Mouse (Mus musculus): ENCODE measurements around the gene Muc1. TPM values are rescaled to one million over a fixed set of nuclear protein-coding genes. Genes with fewer than 3 reads are reported as not detected.
"Not testable (repeated sequence)": the region's sequence is repeated elsewhere in the genome, so short reads cannot be mapped to it uniquely, and the experiment has no call there.

Gene Muc1
- total RNA-seq, 2 experiments from 2014 or later = 1.2 to 1.3 TPM

- no peak for DNase-seq (ENCODE audit: low spot score in 2 of 2)
Observed at GRCm38 (mm10) chr3:89209731-89210130, 19.1 kb upstream of the Muc1 start.

- DNase-seq (ENCODE audit: low spot score in 2 of 2) = no peak
Observed at GRCm38 (mm10) chr3:89210162-89210561, 18.7 kb upstream of the Muc1 start.

GRCm38 (mm10) chr3:89210731-89211130 is 18.1 kb upstream of the Muc1 start:
- DNase-seq (ENCODE audit: low spot score in 2 of 2) = no peak

GRCm38 (mm10) chr3:89213803-89214530 is 14.9 kb upstream of the Muc1 start:
- peak; percentile 91 to 93 for DNase-seq (ENCODE audit: low spot score in 2 of 2)

GRCm38 (mm10) chr3:89214681-89215411 is 14.0 kb upstream of the Muc1 start, which contains the start of gene Thbs3:
Gene Thbs3, plus strand, starts transcription at chr3:89215180.
- no peak for DNase-seq (ENCODE audit: low spot score in 2 of 2)

- peak; percentile 86 to 90 for DNase-seq (ENCODE audit: low spot score in 2 of 2)
Observed at GRCm38 (mm10) chr3:89215853-89216252, 13.0 kb upstream of the Muc1 start.

- not testable (repeated sequence) for DNase-seq (ENCODE audit: low spot score in 2 of 2)
Observed at GRCm38 (mm10) chr3:89216407-89216806, 12.4 kb upstream of the Muc1 start.

GRCm38 (mm10) chr3:89218271-89218670 is 10.6 kb upstream of the Muc1 start:
- DNase-seq (ENCODE audit: low spot score in 2 of 2) = no peak

GRCm38 (mm10) chr3:89219546-89219945 is 9.3 kb upstream of the Muc1 start:
- DNase-seq (ENCODE audit: low spot score in 2 of 2) = no peak

GRCm38 (mm10) chr3:89221167-89221566 is 7.7 kb upstream of the Muc1 start:
- DNase-seq (ENCODE audit: low spot score in 2 of 2) = no peak

GRCm38 (mm10) chr3:89224796-89225195 is 4.1 kb upstream of the Muc1 start:
- no peak for DNase-seq (ENCODE audit: low spot score in 2 of 2)

- no peak for DNase-seq (ENCODE audit: low spot score in 2 of 2)
Observed at GRCm38 (mm10) chr3:89225321-89225815, 3.5 kb upstream of the Muc1 start.

- no peak for DNase-seq (ENCODE audit: low spot score in 2 of 2)
Observed at GRCm38 (mm10) chr3:89225918-89226317, 2.9 kb upstream of the Muc1 start.

GRCm38 (mm10) chr3:89226361-89226760 is 2.5 kb upstream of the Muc1 start:
- DNase-seq (ENCODE audit: low spot score in 2 of 2) = no peak

GRCm38 (mm10) chr3:89226900-89227299 is 2.0 kb upstream of the Muc1 start, which contains the start of gene Mtx1:
Gene Mtx1, minus strand, starts transcription at chr3:89227088.
- no peak for DNase-seq (ENCODE audit: low spot score in 2 of 2)

- DNase-seq (ENCODE audit: low spot score in 2 of 2) = peak; percentile 90 to 96
Observed at GRCm38 (mm10) chr3:89227307-89228179, 1.3 kb upstream of the Muc1 start.

GRCm38 (mm10) chr3:89228180-89228549 is 692 bp upstream of the Muc1 start:
- peak; percentile 83 to 87 for DNase-seq (ENCODE audit: low spot score in 2 of 2)

- DNase-seq (ENCODE audit: low spot score in 2 of 2) = no peak
Observed at GRCm38 (mm10) chr3:89229276-89229675, 419 bp downstream of the Muc1 start.

- no peak for DNase-seq (ENCODE audit: low spot score in 2 of 2)
Observed at GRCm38 (mm10) chr3:89230561-89230960, 1.7 kb downstream of the Muc1 start.

- DNase-seq (ENCODE audit: low spot score in 2 of 2) = no peak
Observed at GRCm38 (mm10) chr3:89231345-89231744, 2.5 kb downstream of the Muc1 start.

- DNase-seq (ENCODE audit: low spot score in 2 of 2) = no peak
Observed at GRCm38 (mm10) chr3:89231772-89232275, 3.0 kb downstream of the Muc1 start.

Measured in layer of hippocampus, postnatal 14 days (tissue).